Mouse (Mus musculus) adrenal gland, adult (tissue): ENCODE results near the gene Apol8.

Source experiments
- DNase-seq, 2 experiments: peaks; one replicate each; pipeline ENCODE4 v3.0.0; 2022 to 2023; ENCODE audit warnings: low spot score in 1 of 2; ENCODE audit not compliant: inconsistent age in 2 of 2

Apol8 gene

GRCm38 (mm10) chr15:77788356-77788755 lies 31.6 kb upstream of the Apol8 start:
- DNase-seq, result no peak

DNA sequence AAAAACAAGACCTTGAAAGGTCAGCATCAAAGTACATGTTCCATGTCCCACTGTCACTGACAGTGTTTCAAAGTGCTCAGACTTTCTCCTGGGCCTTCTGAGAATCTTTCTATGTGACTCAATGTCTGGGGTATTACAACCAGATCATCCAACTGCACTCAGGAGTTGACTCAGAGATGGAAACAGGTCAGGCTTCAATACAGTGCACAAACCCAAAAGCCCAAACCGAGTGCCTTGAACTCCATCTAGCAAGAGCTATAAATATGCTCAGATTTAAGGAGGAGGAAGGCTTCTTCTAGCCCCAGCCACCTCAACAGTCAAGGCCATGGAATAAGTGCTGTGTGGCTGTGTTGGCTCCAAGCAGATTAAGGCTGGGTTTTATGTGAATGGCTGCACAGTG lies 29.0 kb upstream of the Apol8 start:
- peak in 1 of 2 experiments; percentile 76 for DNase-seq

DNA sequence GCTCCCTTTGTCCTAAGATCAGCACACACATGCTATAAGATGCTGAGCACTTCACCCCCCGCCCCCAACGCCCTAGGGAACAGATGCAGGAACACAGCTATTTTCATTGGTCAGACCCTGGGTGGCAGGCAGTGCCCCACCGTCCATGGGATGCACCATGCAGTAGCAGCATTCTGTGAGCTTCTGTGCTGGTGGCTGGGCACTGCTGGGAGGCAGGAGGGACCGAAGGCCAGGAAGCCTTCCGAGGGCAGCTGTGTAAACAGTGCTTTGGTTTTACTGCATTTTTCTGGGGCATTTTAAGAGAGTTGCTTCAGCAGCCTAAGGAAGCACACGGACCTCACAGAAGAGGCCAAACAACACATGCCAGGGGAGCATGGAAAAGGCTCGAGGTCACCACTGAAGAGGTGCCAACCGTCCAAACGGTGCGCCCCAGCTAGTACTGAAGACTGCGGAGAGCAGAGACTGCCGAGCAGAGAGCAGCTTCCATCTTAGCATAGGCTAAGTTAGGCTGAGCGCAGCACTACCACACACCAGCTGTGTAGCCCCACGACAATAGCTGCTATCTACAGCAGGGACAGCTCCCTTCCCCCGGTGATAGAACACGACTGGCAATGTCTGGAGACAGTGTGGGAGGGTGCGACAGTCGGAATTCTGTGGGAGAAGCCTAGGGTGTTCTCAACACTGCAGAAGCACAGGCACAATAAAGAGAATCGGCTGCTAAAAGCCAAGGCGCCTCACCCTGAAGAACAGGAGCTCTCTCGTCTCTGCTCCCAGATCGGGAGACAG lies 27.4 kb upstream of the Apol8 start:
- no peak for DNase-seq

DNA sequence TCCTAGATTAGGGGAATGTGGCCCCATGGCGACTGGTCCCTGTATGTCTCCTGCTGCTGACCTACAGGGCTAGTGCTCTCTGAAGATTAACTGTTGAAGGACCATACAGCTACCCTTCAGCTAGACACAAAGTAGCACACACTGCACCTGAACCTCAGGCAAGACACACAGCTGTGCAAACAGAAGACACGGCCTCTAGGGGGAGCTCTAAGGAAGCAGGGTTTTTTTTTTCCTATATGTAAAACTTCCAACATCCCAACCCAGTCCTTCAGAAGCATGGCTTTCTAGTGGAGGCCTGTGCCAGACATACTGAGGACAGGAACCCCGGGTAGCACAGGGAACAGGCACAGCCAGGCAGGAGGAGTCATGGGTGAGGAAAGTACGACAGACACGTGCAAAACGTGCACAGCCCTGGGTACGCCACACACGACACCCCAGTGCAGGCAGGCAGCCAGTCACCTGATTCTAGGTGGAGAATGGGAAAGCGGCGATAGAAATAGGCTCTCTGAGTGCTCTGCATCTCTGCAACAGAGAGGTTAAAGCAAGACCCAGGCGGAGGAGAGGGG lies 25.7 kb upstream of the Apol8 start:
- peak in 1 of 2 experiments; percentile 84 for DNase-seq

GRCm38 (mm10) chr15:77775186-77775963 lies 18.6 kb upstream of the Apol8 start:
- DNase-seq, result peak; percentile 74 to 92

GRCm38 (mm10) chr15:77774303-77774702 lies 17.5 kb upstream of the Apol8 start:
- no peak for DNase-seq

DNA sequence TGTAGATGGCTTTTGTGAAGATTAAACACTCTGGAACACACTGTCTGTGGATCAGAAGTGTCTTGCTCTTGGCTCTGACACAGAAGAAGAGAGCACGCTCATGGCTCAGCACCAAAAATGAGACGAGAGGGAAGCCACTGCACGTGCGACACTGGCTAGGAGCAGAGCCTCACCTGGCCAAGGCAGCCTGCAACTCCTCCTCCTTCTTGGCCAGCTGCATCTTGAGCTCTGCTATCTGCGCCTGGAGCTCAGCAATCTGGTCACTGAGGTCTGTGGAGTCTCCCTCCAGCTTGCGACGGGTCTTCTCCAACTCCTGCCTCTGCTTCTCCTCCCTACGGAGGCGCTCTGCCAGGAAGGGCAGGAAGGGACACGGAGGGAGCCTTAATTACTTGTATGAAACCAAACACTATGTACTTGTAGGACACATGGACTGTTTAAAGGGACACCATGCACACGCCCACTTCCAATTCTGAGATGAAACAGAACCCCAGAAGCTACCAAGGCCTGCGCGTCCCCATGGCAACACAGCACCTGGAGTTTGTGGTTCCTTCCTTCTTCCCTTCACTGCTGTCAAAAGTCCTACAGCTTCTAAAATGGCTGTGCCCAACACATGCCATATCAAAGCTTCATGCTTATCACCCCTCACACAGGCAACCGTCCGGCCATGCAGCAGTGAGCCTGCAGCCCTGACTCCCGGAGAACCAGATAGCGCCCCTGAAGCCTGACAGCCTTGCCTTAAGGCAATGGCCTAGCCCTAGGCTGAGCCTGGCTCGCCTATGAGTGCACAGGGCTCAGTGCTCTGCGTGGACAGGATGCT lies 16.5 kb upstream of the Apol8 start:
- DNase-seq, result no peak

DNA sequence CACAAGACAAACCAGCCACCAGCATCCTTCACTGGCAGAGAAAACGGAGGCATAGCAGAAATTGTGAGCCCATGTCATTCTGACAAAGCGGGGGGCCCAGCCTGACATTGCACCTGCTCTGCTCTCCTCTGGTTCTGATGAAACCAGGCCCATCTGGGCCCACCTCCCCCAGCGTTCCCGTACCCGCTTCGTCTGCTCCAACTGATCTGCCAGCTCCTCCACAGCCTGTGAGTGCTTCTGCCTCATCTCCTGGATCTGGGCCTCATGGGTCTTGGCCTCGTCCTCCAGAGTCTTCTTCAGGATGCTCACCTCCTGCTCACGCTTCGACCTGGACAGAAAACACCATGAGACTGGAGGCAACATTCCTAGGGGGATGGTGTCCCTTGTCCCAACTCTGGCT lies 14.1 kb upstream of the Apol8 start:
- DNase-seq, result no peak

DNA sequence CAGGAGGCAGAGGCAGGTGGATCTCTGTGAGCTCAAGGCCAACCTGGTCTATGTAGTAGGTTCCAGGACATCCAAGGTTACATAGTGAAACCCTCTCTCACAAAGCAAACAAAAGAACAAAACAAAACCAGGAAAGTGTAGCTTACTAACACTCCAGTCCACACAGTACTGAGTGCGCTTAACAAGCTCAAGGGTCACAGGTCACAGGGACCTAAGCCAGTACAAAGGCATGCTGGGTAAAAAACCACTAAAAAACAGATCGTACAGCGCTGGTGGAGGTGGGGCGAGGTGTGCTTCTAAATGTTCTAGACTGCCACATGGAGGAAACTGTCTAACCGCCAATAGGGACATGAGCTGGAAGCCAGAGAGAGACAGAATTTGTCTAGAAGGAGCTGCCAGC lies 13.5 kb upstream of the Apol8 start:
- no peak for DNase-seq

DNA sequence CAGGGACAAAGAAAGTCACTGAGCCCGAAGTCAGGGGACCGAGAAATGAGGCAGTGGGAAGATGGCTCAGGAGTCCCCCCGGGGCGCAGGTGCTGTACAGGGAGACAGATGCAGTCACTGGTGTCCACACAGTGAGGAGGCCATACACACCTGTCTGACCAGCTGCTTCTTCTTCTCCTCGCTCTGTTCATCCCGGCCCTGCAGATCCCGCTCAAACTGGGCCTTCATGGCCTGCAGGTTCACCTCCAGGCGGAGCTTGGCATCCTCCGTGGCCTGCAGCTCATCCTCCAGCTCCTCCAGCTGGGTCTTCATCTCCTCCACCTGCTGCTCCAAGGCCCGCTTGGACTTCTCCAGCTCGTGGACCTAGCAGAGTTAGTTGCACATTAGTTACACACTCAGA lies 10.2 kb upstream of the Apol8 start:
- DNase-seq, result no peak

DNA sequence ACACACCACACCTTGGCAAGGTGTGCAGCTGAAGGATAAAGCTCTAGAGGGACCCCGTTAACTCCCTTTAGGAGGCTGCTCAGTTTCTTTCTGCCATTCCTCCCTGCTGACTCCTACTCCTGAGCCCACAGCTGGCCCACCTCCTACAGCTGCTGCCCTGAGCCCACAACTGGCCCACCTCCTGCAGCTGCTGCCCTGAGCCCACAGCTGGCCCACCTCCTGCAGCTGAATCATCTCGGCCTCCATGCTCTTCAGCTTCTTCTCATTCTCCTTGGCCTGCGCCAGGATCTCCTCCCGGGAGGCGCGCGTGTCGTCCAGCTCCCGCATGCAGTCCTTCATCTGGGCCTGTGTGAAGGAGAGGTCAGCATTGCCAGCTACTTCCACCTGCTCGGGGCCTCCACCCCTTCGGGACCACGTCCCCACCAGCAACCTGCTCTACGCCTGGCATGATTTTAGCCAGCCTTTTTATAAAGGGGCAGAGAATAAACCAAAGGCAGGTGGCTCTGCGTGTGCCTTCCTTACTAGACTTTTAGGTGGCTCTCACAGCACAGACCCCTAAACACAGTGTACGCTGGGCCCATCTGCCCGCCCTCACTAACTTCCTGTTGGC lies 8.8 kb upstream of the Apol8 start:
- DNase-seq, result no peak

DNA sequence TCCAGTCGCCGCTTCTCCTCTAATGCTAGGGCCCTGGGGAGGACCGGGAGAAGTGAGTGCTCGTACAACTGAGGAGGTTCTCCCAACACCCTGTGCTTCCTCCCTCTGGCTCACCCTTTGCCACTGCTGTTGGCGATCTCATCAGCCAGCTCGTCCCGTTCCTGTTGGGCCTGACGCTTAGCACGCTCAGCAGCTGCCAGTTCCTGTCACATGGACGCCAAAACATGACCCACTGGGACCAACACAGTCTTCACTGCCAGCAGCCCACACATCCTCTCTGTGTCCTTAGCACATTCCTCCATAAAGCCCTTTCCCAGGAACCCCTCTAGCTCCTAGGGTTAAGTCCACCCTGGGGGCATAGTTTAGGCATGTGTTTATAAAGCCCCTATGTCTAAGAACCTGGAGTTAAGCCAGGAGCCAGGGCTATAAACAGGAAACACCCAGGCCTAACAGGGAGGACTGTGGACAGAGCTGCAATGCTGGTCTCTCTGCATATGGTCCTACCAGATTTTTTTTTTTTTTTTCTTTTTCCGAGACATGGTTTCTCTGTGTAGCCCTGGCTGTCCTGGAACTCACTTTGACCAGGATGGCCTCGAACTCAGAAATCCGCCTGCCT lies 7.7 kb upstream of the Apol8 start:
- peak; percentile 54 to 69 for DNase-seq

GRCm38 (mm10) chr15:77763702-77764101 lies 6.9 kb upstream of the Apol8 start:
- peak; percentile 81 to 88 for DNase-seq

- DNase-seq, result peak; percentile 57 to 66
These were observed 6.2 kb upstream of the Apol8 start for GRCm38 (mm10) chr15:77763050-77763449.

DNA sequence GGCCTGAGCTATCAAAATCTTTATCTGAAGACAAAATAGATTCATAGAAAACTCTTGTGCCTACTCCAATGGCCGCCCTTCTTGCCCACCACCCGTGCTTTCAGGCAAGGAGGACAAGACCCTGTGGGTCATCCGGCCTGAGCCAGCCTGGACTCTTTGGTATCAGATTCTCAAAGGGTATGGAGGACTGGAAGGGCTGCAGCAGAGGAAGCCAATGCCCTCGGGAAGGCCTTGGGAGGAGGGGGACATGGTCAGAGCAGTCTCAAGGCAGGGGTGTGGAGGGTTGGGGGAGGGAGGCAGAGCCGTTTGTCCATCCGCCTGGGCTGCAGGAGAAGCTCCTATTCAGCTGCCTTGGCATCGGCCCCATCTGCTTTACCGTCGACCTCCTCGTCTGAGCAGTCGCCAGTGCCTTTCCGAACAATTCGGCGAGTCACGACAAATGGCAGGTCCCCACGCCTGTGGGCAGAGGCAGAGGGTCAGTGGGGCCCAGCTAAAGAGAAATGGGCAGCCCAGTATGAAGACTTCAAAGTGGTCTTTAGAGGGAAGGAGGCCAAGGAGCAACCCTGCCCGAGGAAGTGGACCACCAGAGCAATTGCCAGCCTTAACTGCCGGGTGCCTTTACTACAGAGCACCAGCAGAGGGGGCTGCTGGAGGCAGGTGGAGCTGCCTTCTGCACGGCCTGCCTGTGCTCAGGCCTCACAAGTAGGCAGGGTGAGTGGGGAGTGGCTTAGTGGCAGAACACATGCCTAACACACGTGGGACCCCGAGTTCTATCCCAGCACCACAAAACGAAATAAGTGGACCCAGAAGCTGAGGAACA lies 5.0 kb upstream of the Apol8 start:
- DNase-seq, result peak; percentile 76 to 86

DNA sequence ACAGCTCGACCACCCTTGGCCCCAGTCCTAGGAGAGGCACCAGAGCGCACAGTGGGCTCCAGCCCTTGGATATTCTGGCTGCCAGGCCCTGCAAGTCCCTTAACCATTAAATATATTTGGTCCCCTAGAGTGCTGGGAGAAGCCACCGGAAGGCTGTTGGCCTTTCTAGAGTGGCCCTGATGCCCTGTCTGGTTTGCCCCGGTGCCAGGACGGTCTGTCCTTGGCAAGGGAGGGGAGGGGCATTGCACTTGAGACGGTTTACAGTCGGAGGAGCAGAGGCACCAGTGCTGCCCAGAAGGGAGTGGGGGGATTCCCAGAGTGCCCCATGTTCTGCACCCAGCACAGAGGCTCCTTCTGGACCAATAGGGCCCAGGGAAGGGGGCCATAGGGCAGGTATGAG lies 4.3 kb upstream of the Apol8 start:
- peak; percentile 81 to 92 for DNase-seq

DNA sequence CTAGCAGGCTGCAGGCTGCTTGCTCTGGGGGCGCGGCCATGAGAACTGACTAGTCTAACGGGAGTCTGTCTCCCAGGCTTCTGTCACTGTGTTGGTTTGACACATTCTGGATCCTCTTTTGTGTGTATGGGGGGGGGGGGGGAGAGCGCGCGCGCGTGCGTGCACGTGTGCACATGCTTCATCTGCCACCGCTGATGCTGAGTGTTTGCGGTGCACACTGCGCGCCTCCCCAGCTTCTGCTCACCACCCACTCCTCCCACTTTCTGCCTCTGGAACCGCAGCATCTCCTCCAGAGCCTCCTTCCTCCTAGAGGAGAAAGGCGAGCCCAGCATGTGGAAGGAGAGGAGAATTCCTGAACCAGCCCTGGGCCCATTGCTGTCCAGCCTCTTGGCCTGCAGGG lies 3.2 kb upstream of the Apol8 start:
- no peak for DNase-seq

- DNase-seq, result peak in 1 of 2 experiments; percentile 52
These were observed 903 bp upstream of the Apol8 start for GRCm38 (mm10) chr15:77757586-77758226.

GRCm38 (mm10) chr15:77756081-77756480 lies 722 bp downstream of the Apol8 start:
- peak in 1 of 2 experiments; percentile 27 for DNase-seq
